Mouse (Mus musculus) limb, embryonic 15.5 days (tissue): ENCODE measurements around the gene Taf5l. TPM values are rescaled to one million over a fixed set of nuclear protein-coding genes. Genes with fewer than 3 reads are reported as not detected.
A peak's percentile ranks its signal among the peaks of the same experiment; 100 is the strongest.

ENCODE experiments used
- ATAC-seq: fragments of 200-750 bp; cut with Nextera tagmentation; 2 replicates; pipeline ENCODE4 v1.8.0; 2017; ENCODE audit warnings: low read depth, moderate TSS enrichment; ENCODE audit not compliant: insufficient number of reproducible peaks, low FRiP score, low TSS enrichment
- H3K27ac ChIP-seq: fragments of 300-500 bp; sonication (generic); 2 replicates; pipeline ENCODE4 v1.5.1; 2015; ENCODE audit warnings: moderate library complexity, mild to moderate bottlenecking, inconsistent platforms
- H3K27me3 ChIP-seq: fragments of 300-500 bp; sonication (generic); 2 replicates; pipeline ENCODE4 v1.6.1; 2015; ENCODE audit warnings: inconsistent platforms
- H3K36me3 ChIP-seq: fragments of 300-500 bp; sonication (generic); 2 replicates; pipeline ENCODE4 v1.6.1; 2015; ENCODE audit warnings: inconsistent platforms
- H3K4me1 ChIP-seq: fragments of 300-500 bp; sonication (generic); 2 replicates; pipeline ENCODE4 v1.6.1; 2015; ENCODE audit warnings: inconsistent platforms
- H3K4me2 ChIP-seq: fragments of 300-500 bp; sonication (generic); 2 replicates; pipeline ENCODE4 v1.6.1; 2015; ENCODE audit warnings: mild to moderate bottlenecking, inconsistent platforms
- H3K4me3 ChIP-seq: fragments of 300-500 bp; sonication (generic); 2 replicates; pipeline ENCODE4 v1.5.1; 2015; ENCODE audit warnings: mild to moderate bottlenecking, inconsistent platforms
- H3K9ac ChIP-seq: fragments of 300-500 bp; sonication (generic); 2 replicates; pipeline ENCODE4 v1.6.1; 2015; ENCODE audit warnings: inconsistent platforms
- H3K9me3 ChIP-seq: fragments of 300-500 bp; sonication (generic); 2 replicates; pipeline ENCODE4 v1.6.1; 2016; ENCODE audit warnings: inconsistent platforms
- WGBS: fragments of 180-500 bp; shearing (Covaris S2); methylation state at CpG from one replicate; pipeline ENCODE4 v1.1.7; 2015; 5-methylcytosine and 5-hydroxymethylcytosine counted together
- polyA plus RNA-seq: library from polyadenylated mRNA; unstranded; fragments of >200 nt; fragmentation: Nextera tagmentation; extraction: Ambion mirVana; gene quantifications from 2 replicates; pipeline ENCODE4 v1.2.1, GENCODE M21; 2015

The Taf5l gene
- polyA plus RNA-seq, 1 experiment from 2014 or later, result 34.4 TPM

- Histone ChIP-seq H3K4me3 (no peak overlapping the region), H3K36me3 (peaks cover 72% of the 10 kb centered on the region), H3K9ac (no peak overlapping the region), H3K4me1 (no peaks in the 10 kb centered on the region), H3K27ac (no peak overlapping the region), H3K9me3 (no peaks in the 10 kb centered on the region), H3K27me3 (no peaks in the 10 kb centered on the region), H3K4me2 (no peak overlapping the region)
- WGBS, result 59% methylated on average over 6 of the region's 6 CpGs
- ATAC-seq, result no peak
These were observed 13.4 kb downstream of the Taf5l start for GRCm38 (mm10) chr8:124007829-124008228.

- Histone ChIP-seq H3K4me2 (no peak overlapping the region), H3K9me3 (no peaks in the 10 kb centered on the region), H3K27me3 (no peaks in the 10 kb centered on the region), H3K9ac (no peak overlapping the region), H3K27ac (no peak overlapping the region), H3K36me3 (peaks cover 93% of the 10 kb centered on the region), H3K4me1 (no peaks in the 10 kb centered on the region), H3K4me3 (no peak overlapping the region)
- no peak; the same call in 1 of the 2 replicates for ATAC-seq
- WGBS, result 80% methylated on average over 10 of the region's 10 CpGs
These were observed 18.6 kb downstream of the Taf5l start for GRCm38 (mm10) chr8:124002546-124003108.

- Histone ChIP-seq H3K9me3 (no peaks in the 10 kb centered on the region), H3K9ac (no peak overlapping the region), H3K4me1 (no peaks in the 10 kb centered on the region), H3K4me2 (no peak overlapping the region), H3K27me3 (no peaks in the 10 kb centered on the region), H3K27ac (no peak overlapping the region), H3K36me3 (peaks cover 81% of the 10 kb centered on the region), H3K4me3 (no peak overlapping the region)
- WGBS, result 67% methylated on average over 2 of the region's 2 CpGs
- 0 out of 2 replicates have a peak, but pooled peaks have one; percentile 54 for ATAC-seq
These were observed 21.6 kb downstream of the Taf5l start for GRCm38 (mm10) chr8:123999568-123999967.

GRCm38 (mm10) chr8:123993997-123994396, 27.2 kb downstream of the Taf5l start:
- Histone ChIP-seq H3K4me3 (no peak overlapping the region), H3K27ac (no peak overlapping the region), H3K36me3 (peaks cover 44% of the 10 kb centered on the region), H3K4me2 (no peak overlapping the region), H3K4me1 (no peaks in the 10 kb centered on the region), H3K9me3 (no peaks in the 10 kb centered on the region), H3K9ac (no peak overlapping the region), H3K27me3 (no peaks in the 10 kb centered on the region)
- ATAC-seq, result no peak
- WGBS, result 82% methylated on average over 3 of the region's 3 CpGs

GRCm38 (mm10) chr8:123993597-123993996, 27.6 kb downstream of the Taf5l start:
- ATAC-seq, result no peak
- Histone ChIP-seq H3K4me3 (no peak overlapping the region), H3K4me1 (no peaks in the 10 kb centered on the region), H3K27ac (no peak overlapping the region), H3K27me3 (no peaks in the 10 kb centered on the region), H3K9me3 (no peaks in the 10 kb centered on the region), H3K36me3 (peaks cover 40% of the 10 kb centered on the region), H3K9ac (no peak overlapping the region), H3K4me2 (no peak overlapping the region)
- WGBS, result 86% methylated on average over 5 of the region's 5 CpGs

- Histone ChIP-seq H3K9ac (no peak overlapping the region), H3K36me3 (peaks cover 32% of the 10 kb centered on the region), H3K4me1 (no peaks in the 10 kb centered on the region), H3K27me3 (no peaks in the 10 kb centered on the region), H3K9me3 (no peaks in the 10 kb centered on the region), H3K27ac (no peak overlapping the region), H3K4me3 (no peak overlapping the region), H3K4me2 (no peak overlapping the region)
- 84% methylated on average over 8 of the region's 8 CpGs for WGBS
- ATAC-seq, result no peak
These were observed 28.6 kb downstream of the Taf5l start for GRCm38 (mm10) chr8:123992587-123992986.

GRCm38 (mm10) chr8:123990277-123991049, 30.7 kb downstream of the Taf5l start:
- H3K27me3 ChIP-seq, result no peaks in the 10 kb centered on the region
- H3K36me3 ChIP-seq, result peaks cover 18% of the 10 kb centered on the region
- no peak overlapping the region for H3K27ac ChIP-seq
- no peak for ATAC-seq
- H3K4me2 ChIP-seq, result no peak overlapping the region
- no peaks in the 10 kb centered on the region for H3K4me1 ChIP-seq
- no peak overlapping the region for H3K9ac ChIP-seq
- WGBS, result 81% methylated on average over 13 of the region's 13 CpGs
- no peaks in the 10 kb centered on the region for H3K9me3 ChIP-seq
- no peak overlapping the region for H3K4me3 ChIP-seq

- H3K36me3 ChIP-seq, result peaks cover 11% of the 10 kb centered on the region
- H3K27me3 ChIP-seq, result no peaks in the 10 kb centered on the region
- no peak for ATAC-seq
- H3K27ac ChIP-seq, result no peak overlapping the region
- H3K4me1 ChIP-seq, result no peaks in the 10 kb centered on the region
- no peak overlapping the region for H3K9ac ChIP-seq
- WGBS, result 75% methylated on average over 7 of the region's 7 CpGs
- H3K4me2 ChIP-seq, result no peak overlapping the region
- no peaks in the 10 kb centered on the region for H3K9me3 ChIP-seq
- no peak overlapping the region for H3K4me3 ChIP-seq
These were observed 32.1 kb downstream of the Taf5l start for GRCm38 (mm10) chr8:123989128-123989527.

GRCm38 (mm10) chr8:123988605-123989038, 32.6 kb downstream of the Taf5l start:
- no peak overlapping the region for H3K9ac ChIP-seq
- no peak overlapping the region for H3K27ac ChIP-seq
- no peak overlapping the region for H3K4me3 ChIP-seq
- no peak for ATAC-seq
- H3K27me3 ChIP-seq, result no peaks in the 10 kb centered on the region
- 70% methylated on average over 6 of the region's 6 CpGs for WGBS
- H3K9me3 ChIP-seq, result no peaks in the 10 kb centered on the region
- H3K4me1 ChIP-seq, result no peaks in the 10 kb centered on the region
- no peak overlapping the region for H3K4me2 ChIP-seq
- peaks cover 6% of the 10 kb centered on the region for H3K36me3 ChIP-seq

- Histone ChIP-seq H3K4me1 (peaks cover 14% of the 10 kb centered on the region), H3K27ac (peak within 1 kb of the TSS; percentile 78), H3K9me3 (no peaks in the 10 kb centered on the region), H3K36me3 (no peaks in the 10 kb centered on the region), H3K4me3 (peak within 1 kb of the TSS; percentile 85), H3K9ac (peak within 1 kb of the TSS; percentile 59), H3K27me3 (no peaks in the 10 kb centered on the region), H3K4me2 (peak within 1 kb of the TSS; percentile 90)
- ATAC-seq, result peak; percentile 94
- under 1% methylated on average over 43 of the region's 56 CpGs for WGBS
These were observed 38.3 kb downstream of the Taf5l start, which contains the start of gene Abcb10 for GRCm38 (mm10) chr8:123982826-123983400. Gene Abcb10 (minus strand): TSS chr8:123983122.

GRCm38 (mm10) chr8:123982291-123982793, 38.9 kb downstream of the Taf5l start:
- Histone ChIP-seq H3K9me3 (no peaks in the 10 kb centered on the region), H3K4me3 (peak overlapping the region; percentile 85), H3K27me3 (no peaks in the 10 kb centered on the region), H3K27ac (peak overlapping the region; percentile 78), H3K4me1 (peaks cover 14% of the 10 kb centered on the region), H3K4me2 (peak overlapping the region; percentile 90), H3K36me3 (no peaks in the 10 kb centered on the region), H3K9ac (peak overlapping the region; percentile 59)
- under 1% methylated on average over 48 of the region's 48 CpGs for WGBS
- no peak for ATAC-seq

GRCm38 (mm10) chr8:123981674-123982073, 39.5 kb downstream of the Taf5l start:
- Histone ChIP-seq H3K4me1 (peaks cover 14% of the 10 kb centered on the region), H3K4me2 (0 out of 2 replicates have a peak overlapping the region, but pooled peaks have one; percentile 10), H3K27me3 (no peaks in the 10 kb centered on the region), H3K4me3 (peak overlapping the region; percentile 5; the same call in 1 of the 2 replicates), H3K27ac (no peak overlapping the region), H3K9me3 (no peaks in the 10 kb centered on the region), H3K36me3 (no peaks in the 10 kb centered on the region), H3K9ac (no peak overlapping the region)
- WGBS, result 32% methylated on average over 4 of the region's 4 CpGs
- ATAC-seq, result no peak
